Mouse (Mus musculus) thymus, postnatal 36 days (tissue): ENCODE results near the gene Map6d1.

Experiments
- DNase-seq, 2 experiments: peaks; one replicate each; pipeline ENCODE4 v3.0.0; 2022; ENCODE audit warnings: mixed read lengths in 2 of 2

Map6d1 gene

GRCm38 (mm10) chr16:20185368-20185767, 55.8 kb downstream of the Map6d1 start:
- DNase-seq, result no peak
